Mouse (Mus musculus) E14TG2a.4 (cell line): ENCODE data around the gene Pkp4.

Experiments used
- CTCF ChIP-seq: conservative IDR thresholded peaks from 2 replicates; pipeline ENCODE4 v1.5.1; 2014; ENCODE audit warnings: low read length
- NANOG ChIP-seq: IDR thresholded peaks from 2 replicates; pipeline ENCODE4 v1.6.1; 2014; ENCODE audit warnings: borderline replicate concordance, low read length, mixed read lengths

GRCm38 (mm10) chr2:59345141-59345839 lies 184.6 kb downstream of the Pkp4 start:
- TF ChIP-seq CTCF, result no peak
- no peak for TF ChIP-seq NANOG
